Mouse (Mus musculus) T-cell, adult 2 months (primary cell): Measurements from ENCODE around the gene Plin3.

Source experiments
- DNase-seq: peaks from one replicate; pipeline ENCODE4 v3.0.0; 2022; ENCODE audit warnings: low spot score

Plin3 gene

DNA sequence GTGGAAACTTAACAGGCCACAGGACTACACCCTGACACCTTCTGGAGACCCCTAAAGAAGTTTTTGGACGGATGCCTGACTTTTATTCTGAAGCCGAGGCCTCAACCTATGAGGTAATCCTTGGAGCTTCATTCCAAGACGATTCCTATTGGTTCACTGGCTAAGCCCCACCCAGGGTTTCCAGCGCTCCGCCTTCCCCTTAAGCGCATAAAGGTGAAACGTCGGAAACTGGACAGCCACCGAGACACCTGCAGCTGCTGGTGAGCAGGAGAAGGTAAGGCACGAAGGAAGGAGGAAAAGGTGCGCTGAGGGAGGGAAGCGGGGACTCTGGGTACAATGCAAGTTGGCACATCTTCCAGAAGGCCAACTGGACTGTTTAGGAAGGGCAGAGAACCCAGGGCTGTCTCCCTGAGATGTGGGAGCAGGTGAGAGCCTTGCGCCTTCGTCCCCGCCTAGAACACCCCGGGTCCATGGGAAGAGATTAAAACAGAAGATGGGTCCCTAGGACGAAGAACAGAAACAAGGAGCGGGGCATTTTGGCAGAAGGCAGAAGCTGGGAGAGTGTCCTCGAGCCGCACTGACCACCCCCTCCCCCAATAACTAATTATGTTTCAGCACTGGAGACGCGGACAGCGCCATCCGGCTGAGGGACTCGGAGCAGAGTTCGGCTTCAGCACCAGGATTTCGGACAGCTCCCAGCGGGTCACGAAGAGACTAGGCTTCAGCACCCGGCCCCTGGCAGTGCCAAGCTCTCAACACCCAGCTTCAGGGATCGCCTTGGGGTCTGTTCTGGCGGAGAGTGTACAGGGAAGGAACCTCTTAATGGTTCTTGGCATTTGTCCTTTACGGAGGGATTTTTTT is 50.9 kb downstream of the Plin3 start:
- DNase-seq, result peak; percentile 56

DNA sequence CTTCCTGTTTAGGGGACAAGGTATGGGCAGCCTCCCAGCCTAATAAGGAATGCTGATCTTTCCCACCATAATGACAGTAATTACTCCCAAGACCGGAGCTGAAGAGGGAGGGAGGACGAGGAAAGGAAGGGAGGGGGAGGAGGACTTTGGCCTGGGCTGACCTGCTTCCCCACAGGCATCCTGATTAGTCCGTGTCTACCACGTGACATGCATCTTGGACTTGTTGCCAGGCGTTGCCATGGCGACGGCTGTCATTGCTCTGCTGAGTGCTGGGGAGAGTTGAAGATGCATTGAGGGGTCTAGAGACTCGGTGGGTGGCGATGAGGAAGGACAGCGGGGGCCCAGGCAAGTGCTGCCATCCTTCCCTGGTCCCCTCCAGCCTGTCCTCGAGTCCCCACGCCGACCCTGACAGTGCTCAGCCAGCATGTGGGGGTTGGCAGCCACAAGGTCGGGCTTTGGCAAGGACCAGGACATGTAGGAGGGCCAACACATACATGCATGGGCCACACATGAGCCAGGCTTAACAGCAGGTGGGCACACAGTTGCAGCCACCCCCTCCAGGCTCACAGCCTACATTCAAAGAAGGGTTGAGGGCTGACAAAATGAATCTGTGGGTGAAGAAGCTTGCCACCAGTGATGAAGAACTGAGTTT is 58.7 kb downstream of the Plin3 start:
- no peak for DNase-seq

DNA sequence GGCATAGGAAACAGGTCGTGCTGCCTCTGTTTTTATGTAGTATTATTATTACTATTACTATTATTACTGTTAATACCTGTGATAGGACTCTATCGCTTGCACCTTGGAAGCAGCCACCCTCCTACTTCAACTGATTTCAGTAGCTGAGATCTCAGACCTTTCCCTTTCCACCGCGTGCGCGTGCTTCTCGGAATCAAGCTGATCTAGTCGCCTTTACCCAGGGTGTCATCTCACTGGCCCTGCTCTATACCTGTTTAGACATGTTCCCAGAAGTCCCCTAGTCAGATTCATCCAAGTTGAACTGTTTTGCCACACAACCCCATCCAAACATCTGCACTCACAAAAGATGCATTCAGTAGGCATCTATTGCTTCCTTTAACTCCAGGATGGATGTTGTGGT is 59.3 kb downstream of the Plin3 start:
- no peak for DNase-seq

DNA sequence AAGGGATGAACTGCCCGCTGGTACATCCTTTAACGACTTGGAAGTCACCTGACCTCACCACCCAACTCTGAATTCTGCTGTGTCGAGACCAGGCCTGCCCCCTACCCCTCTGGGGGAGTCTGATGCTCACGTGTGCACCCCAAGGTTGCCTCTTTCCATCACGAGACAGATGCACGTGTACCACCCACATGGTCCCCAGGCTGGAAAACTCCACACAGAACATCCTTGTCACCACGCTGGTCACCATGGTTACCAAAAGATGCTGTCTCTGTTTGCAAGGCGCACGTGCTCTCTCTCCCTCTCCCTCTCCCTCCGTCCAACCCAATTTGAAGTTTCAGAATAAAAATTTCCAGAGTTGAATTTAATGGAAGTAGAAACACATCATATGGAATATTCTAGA is 62.7 kb downstream of the Plin3 start:
- DNase-seq, result no peak
